Mouse (Mus musculus) cerebellum, adult 18-20 months (tissue): Measurements from ENCODE around the gene Traf6.

Experiments
- DNase-seq, 2 experiments: peaks; one replicate each; pipeline ENCODE4 v3.0.0; 2021

Traf6 gene

GRCm38 (mm10) chr2:101678236-101679021 is at the start of gene Traf6:
Traf6 (plus strand) TSS chr2:101678429.
- DNase-seq: peak; percentile 83 to 85

GRCm38 (mm10) chr2:101638979-101639839 is 39.0 kb upstream of the Traf6 start:
- no peak for DNase-seq

GRCm38 (mm10) chr2:101639840-101640350 is 38.3 kb upstream of the Traf6 start:
- no peak for DNase-seq

- no peak for DNase-seq
These were observed 32.4 kb upstream of the Traf6 start for GRCm38 (mm10) chr2:101645841-101646240.

- peak in 1 of 2 experiments; percentile 31 for DNase-seq
These were observed 29.9 kb upstream of the Traf6 start for GRCm38 (mm10) chr2:101648361-101648760.

- peak; percentile 77 to 86 for DNase-seq
These were observed 29.0 kb upstream of the Traf6 start, which contains the start of the genes Rag1 and B230118H07Rik for GRCm38 (mm10) chr2:101649114-101649671. Rag1 (minus strand) TSS chr2:101649501. B230118H07Rik (minus strand) TSS chr2:101649532.

- DNase-seq: no peak
These were observed 27.8 kb upstream of the Traf6 start for GRCm38 (mm10) chr2:101650446-101650845.

GRCm38 (mm10) chr2:101652204-101652920 is 25.9 kb upstream of the Traf6 start:
- DNase-seq: peak in 1 of 2 experiments; percentile 30

- DNase-seq: peak; percentile 87 to 90
These were observed 25.2 kb upstream of the Traf6 start for GRCm38 (mm10) chr2:101652921-101653597.

- DNase-seq: no peak
These were observed 17.7 kb upstream of the Traf6 start for GRCm38 (mm10) chr2:101660536-101660935.

- DNase-seq: peak; percentile 77 to 84
These were observed 13.0 kb upstream of the Traf6 start for GRCm38 (mm10) chr2:101665058-101665702.

GRCm38 (mm10) chr2:101665703-101666092 is 12.5 kb upstream of the Traf6 start:
- DNase-seq: no peak

- no peak for DNase-seq
These were observed 9.5 kb upstream of the Traf6 start for GRCm38 (mm10) chr2:101668751-101669150.

- peak in 1 of 2 experiments; percentile 32 for DNase-seq
These were observed 4.7 kb upstream of the Traf6 start for GRCm38 (mm10) chr2:101673547-101673946.

- DNase-seq: no peak
These were observed 1.0 kb downstream of the Traf6 start for GRCm38 (mm10) chr2:101679164-101679784.

- DNase-seq: peak; percentile 26
These were observed 6.2 kb downstream of the Traf6 start for GRCm38 (mm10) chr2:101684421-101684820.

GRCm38 (mm10) chr2:101688011-101688410 is 9.8 kb downstream of the Traf6 start:
- no peak for DNase-seq

GRCm38 (mm10) chr2:101690252-101690827 is 12.1 kb downstream of the Traf6 start:
- DNase-seq: no peak

- no peak for DNase-seq
These were observed 14.8 kb downstream of the Traf6 start for GRCm38 (mm10) chr2:101693043-101693442.

GRCm38 (mm10) chr2:101693577-101694215 is 15.5 kb downstream of the Traf6 start:
- peak; percentile 28 for DNase-seq
